Mouse (Mus musculus) retina, postnatal 1 day (tissue): ENCODE measurements around the gene Scarb2.

ENCODE experiments used
- DNase-seq: peaks from one replicate; pipeline ENCODE4 v3.0.0-alpha.2; 2012

Scarb2 gene

DNA sequence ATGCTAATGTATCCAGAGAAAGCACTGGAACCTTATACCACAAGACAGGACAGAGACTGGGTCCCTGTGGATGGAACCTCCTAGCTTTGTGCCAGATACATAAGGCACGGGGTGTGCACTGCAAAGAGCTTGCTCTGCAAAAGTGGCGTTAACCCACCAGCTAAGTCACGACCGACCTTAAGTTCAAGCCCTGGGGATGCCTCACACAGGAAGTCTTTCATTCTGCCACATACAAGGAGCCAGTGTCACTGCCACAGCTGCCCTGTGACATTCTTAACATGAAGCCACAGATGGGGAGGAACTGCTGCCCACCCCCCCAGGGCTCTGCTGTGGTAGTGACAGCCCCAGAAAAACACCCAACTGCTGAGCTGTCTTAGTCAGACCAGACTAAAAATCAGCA, 15.9 kb downstream of the Scarb2 start:
- no peak for DNase-seq

GRCm38 (mm10) chr5:92490304-92490703, 16.3 kb downstream of the Scarb2 start:
- DNase-seq, result no peak

GRCm38 (mm10) chr5:92489503-92489902, 17.1 kb downstream of the Scarb2 start:
- no peak for DNase-seq

- DNase-seq, result no peak
Observed at GRCm38 (mm10) chr5:92488961-92489360, 17.7 kb downstream of the Scarb2 start.

- no peak for DNase-seq
Observed at GRCm38 (mm10) chr5:92488408-92488807, 18.2 kb downstream of the Scarb2 start.

- DNase-seq, result no peak
Observed at GRCm38 (mm10) chr5:92486758-92487157, 19.9 kb downstream of the Scarb2 start.

- DNase-seq, result no peak
Observed at GRCm38 (mm10) chr5:92484880-92485279, 21.8 kb downstream of the Scarb2 start.

DNA sequence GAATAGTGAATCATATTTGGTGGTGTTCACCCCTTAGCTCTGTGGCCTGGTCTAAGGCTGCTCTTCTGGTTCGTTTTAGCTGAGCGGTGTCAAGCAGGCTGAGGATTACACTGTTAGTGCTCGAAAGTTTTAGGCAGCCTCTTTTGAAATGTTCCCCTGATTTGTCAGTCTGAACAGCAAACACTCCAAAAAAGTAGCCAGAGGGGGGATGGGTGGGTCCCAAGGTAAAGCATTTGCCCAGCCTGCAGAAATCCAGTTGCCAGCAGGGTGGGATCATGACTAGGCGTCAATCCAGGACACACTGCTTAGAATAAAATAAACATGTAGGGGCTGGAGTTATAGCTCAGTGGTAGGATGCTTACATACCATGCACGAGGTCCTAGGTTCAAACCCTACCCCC, 33.8 kb downstream of the Scarb2 start:
- no peak for DNase-seq

- no peak for DNase-seq
Observed at GRCm38 (mm10) chr5:92471531-92471930, 35.1 kb downstream of the Scarb2 start.

DNA sequence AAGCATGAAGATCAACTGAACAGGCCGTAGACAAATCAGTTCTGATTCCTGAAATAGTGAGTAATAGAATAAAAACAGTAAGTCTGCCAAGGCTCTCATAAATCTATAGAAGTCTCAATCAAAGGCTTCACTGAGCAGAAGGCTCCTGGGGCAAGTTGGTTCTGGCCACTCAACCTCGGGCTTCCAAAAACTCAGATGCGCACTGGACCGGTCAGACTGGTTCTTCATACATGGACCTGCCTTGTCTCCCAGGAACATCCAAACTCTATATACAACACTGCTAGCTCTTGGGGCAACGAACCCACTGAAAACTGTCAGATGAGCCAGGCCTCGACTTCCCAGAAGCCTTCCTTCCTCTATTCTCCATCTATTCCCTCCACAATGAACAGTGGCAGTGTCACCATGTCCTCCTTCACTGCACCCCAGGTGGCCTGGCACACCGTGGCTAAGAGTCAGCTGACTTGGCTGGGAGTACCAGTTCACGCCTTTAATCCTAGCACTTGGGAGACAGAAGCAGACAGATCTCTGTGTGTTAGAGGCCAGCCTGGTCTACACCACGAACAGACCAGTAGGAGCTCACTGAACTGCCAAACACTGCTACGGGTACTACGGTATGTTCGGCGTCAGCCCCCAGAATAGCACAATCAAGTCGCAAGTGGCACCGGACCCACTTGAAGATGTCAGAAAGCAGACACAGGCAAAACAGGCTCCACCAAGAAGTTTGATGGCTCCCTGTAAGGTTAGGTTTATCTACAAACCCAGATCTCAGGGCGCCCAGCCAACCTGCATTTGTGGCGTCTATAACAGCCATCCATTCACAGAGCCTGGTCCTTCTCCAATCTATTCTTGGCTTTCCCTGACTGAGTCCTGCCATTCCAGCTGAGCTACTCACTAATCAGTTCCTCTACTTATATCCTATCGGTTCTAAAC, 37.2 kb downstream of the Scarb2 start:
- DNase-seq, result no peak

- no peak for DNase-seq
Observed at GRCm38 (mm10) chr5:92468234-92468633, 38.4 kb downstream of the Scarb2 start.

DNA sequence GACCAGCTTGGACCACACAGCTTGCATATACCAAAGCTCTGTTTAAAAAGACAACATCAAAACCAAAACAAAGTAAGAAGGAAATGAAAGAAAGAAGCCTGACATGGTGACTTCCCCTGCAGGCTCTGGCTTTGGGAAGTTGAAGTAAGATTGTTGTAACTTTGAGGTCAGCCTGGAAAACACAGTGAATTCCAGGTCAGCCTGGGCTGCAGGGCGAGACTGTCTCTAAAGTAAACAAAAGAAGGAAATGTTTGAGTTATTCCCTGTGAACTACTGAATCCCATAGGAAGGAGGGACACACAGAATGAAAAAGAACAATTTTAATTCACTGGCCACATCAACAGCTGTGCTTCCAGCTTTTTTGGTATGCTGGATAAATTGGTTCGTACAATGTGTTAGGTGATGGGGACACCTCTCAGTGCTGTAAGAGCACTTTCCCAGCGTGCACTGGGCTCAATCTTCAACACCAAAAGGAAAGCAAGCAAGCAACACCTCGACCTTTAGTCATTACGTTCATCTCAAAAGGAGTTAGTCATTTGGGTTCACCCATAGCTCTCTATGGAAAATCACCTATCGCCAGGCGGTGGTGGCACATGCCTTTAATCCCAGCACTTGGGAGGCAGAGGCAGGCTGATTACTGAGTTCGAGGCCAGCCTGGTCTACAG, 39.4 kb downstream of the Scarb2 start:
- DNase-seq, result no peak

- no peak for DNase-seq
Observed at GRCm38 (mm10) chr5:92465511-92465910, 41.1 kb downstream of the Scarb2 start.

DNA sequence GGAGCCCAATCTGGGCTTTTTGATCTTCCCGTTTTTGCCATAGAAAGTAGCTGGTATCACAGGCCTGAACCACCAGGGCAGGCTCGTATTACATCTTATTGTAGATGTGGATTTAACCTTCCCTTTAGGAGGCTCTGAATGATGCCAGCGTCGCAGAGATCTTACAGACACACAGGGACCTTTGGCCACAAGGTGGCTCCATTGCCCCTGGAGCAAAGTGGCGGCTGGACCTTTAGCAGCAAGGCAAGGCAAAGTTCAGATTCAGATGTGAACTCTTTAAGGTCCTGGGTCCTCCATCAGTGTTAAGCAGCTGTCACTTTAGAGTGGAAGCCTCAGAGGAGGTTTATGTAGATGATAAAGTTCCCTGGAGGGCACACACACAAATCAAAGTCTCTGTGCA, 45.3 kb downstream of the Scarb2 start:
- DNase-seq, result peak; percentile 54

- DNase-seq, result no peak
Observed at GRCm38 (mm10) chr5:92458726-92459125, 47.9 kb downstream of the Scarb2 start.

- DNase-seq, result no peak
Observed at GRCm38 (mm10) chr5:92457410-92457809, 49.2 kb downstream of the Scarb2 start.

GRCm38 (mm10) chr5:92452876-92453275, 53.8 kb downstream of the Scarb2 start:
- no peak for DNase-seq

GRCm38 (mm10) chr5:92446736-92447135, 59.9 kb downstream of the Scarb2 start:
- no peak for DNase-seq

DNA sequence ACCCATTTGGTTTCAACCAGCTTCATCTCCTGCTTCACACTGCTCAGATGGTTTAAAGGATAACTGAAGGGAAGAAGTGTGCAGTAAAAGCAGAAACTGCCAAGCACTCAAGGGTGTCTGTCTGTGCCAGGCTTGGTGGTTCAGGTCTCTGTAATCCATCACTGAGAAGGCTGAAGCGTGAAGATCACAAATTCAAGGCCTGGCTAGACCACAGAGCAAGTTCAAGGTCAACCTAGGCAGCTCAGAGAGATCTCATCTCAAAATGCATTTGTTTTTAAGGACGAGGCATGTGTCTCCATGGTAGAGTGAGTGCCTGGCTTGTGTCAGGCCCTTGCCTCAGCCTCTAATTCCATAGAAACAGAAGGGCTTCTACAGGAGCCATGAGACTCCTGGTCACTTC, 61.6 kb downstream of the Scarb2 start:
- no peak for DNase-seq

DNA sequence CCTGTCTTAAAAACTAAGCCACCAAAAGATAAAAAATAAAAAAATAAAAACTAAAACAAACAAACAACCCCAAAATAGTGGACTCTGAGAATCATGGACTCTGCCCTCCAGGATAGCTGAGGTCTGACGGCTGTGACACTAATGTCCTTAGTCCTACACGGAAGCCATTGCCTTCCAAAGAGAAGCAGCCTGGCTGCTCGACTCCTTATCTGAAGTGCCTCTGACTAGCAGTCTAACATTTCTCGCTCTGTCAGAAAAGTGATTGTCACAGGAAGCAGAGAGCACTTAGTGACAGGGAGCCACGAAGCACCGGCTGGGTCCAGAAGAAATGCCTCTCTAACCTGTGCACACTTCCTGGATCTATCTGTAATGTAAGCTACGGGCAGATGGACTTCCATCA, 63.7 kb downstream of the Scarb2 start:
- DNase-seq, result no peak

DNA sequence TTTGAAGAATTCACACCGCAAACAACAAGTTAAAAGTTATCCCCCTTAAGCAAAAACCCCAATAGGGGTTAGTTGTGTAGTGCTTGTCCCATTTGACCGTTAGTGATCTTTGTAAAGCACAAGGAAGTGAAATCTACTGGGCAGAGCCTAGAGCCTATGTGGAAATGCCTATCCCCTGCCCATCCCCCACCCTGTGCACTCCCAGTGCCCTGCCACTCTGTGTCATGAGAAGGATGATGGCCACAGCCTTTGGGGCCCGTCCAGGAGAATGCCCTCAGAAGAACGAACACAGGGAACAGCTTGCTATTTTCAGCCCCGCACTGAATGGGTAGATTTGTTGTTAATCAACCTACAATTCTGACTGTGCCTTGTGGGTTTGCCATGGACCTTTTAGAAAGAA, 65.1 kb downstream of the Scarb2 start:
- DNase-seq, result no peak

DNA sequence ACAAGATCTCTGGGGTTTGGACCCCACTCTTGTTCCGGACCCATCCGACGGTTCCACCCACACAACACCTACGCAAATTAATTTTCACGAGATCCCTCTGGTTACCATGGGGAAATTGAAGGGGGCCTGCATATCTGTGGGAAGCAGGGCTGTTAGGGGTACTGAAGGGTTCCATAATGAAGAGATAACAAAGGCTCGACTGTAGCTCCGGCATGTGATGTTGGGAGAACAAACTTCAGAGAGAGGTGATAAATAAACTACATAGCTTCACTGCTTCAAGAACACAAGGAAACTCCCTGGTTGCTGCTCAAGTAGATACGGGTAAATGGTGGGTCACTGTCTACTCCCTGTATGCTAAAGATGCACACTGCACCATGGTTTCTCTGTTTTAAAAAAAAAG, 68.1 kb downstream of the Scarb2 start:
- DNase-seq, result no peak

DNA sequence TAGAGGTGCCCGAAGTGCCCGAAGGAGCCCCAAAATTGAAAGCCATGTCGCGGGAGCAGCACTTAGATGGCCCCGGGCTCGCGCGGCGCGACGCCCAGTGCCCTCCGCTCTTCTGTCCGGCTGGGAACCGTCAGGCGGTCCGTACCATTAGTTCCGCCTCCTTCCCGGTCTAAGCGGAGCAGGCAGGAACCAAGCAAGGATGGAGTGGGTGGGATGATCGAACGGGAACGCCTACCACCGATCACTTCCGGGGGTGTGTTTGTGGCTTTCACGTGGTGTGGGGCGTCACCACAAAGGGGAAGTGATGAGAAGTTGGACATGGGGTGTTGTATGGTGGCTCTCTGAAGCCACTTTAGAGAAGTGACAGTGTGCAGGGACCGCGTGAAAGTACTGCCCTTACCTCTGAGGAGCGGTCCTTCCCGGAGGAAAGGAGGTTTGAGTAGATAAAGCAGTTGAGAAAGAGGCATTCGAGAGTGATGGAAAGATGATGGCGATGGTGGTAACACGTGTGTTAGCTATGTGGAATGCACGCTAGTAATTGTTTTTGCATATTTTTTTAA, 71.5 kb downstream of the Scarb2 start, which contains the start of gene Nup54:
TSS of gene Nup54 (minus strand) at position 195 of the 560 bp plus-strand sequence.
- DNase-seq, result peak; percentile 98

DNA sequence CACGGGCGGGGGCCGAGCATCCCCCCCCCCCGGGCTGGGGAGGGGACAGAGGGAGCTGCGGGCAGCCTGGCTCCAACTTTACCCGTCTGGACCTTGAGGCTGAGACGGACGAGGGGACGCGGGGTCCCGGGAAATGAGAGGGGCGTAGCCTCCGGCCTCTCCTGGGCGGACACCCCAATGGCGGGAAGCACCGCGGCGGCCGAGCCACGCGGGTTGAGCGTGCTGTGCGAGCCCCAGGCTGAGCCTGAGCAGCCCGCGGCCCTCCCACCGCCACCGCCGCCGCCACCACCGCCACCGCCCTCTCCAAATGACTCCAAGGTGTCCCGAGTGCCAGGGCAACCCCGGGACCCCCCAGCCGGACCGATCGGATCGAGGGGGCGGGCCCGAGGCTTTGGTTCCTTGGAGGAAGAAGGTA, 72.1 kb downstream of the Scarb2 start:
- no peak for DNase-seq
